Mouse (Mus musculus) c-Kit-positive CD71-positive TER-119-negative erythroid progenitor cells, embryonic 14.5 days (primary cell): Measurements from ENCODE around the gene Kctd2.
A peak's percentile ranks its signal among the peaks of the same experiment; 100 is the strongest.

Experiments
- DNase-seq: peaks from one replicate; pipeline ENCODE4 v3.0.0-alpha.2; 2013; ENCODE audit warnings: low read depth

The Kctd2 gene

DNA sequence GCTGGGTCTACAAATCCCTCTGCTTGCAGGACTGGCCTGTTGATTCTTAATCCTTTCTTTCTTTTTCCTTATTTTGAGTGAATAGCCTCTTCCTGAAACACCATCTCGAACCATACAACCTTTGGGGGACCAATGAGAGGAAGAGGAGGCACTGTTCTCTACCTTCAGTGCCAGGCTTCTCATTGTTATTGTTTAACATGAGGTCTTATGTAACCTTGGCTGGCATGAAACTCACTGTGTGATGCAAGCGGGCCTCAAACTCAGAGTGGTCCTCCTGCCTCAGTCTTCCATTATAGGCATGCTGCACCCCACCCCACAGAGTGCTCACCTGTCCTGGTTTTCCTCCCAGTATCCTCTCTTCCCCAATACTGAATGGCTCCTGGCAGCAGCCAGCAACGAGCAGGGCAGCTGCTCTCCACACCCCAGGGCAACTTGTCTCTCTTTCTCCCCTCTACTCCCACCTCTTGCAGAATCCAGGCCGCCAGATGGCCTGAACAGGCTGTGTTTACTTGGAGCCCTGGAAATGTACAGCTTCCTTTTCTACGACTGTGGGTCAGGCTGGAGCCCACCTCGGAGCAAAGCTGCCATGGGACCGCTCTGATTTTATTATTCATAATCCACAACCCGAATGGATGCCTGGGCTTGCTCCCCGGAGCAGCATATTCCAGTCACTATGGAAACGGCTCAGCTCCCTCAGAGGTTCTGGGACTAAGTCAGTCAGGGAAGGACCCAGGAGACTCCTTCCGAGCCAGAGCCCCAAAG, 19.1 kb upstream of the Kctd2 start:
- no peak for DNase-seq

DNA sequence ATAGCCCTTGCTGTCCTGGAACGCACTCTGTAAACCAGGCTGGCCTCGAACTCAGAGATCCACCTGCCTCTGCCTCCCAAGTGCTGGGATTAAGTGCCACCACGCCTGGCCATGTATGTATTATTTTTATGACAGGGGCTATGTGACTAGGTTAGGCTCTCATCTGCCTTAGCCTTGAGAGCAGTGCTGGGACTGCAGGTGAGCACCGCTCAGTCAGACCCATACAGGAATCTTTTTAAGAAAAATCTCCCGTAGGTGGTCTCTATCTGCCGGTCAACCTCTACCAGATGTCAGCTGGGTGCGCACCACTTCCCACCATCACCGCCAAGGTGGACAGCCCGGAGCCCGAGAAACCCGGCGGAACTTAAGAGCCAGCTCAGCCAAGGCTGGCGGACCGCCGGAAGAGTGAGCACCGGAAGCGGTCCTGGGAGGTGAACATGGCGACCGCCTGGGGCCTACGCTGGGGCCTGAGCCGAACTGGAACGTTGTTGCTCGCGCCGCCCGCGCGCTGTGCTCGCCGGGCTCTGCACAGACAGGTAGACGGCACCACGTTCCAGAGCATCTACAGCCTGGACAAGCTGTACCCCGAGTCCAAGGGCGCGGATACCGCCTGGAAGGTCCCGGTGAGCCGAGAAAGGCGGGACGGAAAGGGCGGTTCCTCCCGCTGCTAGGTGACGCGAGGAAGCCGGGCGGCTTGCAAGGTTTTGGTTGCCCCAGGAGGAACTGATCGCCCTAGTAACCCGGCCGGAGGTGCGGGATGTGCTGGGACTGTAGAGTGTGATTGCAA, 16.4 kb upstream of the Kctd2 start, which contains the start of gene Mrpl58:
Gene Mrpl58 (plus strand): TSS at position 415 of the 787 bp plus-strand sequence.
- peak; percentile 74 for DNase-seq

DNA sequence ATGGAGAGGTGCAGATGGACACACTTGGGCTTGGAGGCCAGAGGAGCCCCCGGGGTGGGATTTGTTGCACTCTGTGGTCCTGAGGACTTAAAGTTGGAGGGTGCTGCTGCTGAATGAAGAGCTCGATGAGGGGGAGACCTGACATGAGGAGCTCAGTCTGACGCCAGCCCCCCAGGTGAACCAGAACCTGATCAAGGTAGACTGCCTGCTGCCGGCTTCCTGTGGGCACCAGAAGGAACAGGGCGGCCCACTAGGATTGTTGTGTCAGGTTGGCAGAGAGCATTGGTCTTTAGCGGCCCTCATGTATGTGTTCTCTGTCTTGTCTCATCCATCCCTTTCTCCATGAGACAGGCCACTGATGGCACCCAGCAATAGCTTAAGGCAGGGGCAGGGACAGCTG, 14.2 kb upstream of the Kctd2 start:
- DNase-seq = no peak

DNA sequence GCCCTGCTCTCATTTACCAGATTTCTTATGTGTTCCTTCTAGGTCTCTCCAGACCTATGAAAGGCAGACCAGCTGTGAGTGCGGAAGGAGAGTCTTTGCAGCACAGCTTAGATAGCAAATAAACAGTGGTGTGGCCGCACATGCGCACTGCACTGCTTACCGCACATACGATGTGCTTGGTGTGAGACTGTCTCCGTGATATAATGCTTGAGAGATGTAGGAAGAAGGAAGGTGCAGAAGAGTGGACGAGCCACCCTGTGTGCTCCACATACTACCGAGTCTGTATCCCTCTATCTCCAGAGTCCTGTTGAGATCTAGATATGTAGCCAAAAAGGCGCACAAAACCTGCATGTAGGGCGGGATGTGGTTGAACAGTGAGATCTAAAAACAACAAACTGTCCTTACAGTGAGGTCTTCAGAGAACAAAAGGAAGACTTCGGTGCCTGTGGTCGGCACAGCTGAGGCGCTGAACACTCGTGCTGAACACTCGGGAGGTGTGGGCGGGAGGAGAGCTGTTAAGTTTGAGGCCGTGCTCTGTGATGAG, 13.0 kb upstream of the Kctd2 start:
- no peak for DNase-seq

DNA sequence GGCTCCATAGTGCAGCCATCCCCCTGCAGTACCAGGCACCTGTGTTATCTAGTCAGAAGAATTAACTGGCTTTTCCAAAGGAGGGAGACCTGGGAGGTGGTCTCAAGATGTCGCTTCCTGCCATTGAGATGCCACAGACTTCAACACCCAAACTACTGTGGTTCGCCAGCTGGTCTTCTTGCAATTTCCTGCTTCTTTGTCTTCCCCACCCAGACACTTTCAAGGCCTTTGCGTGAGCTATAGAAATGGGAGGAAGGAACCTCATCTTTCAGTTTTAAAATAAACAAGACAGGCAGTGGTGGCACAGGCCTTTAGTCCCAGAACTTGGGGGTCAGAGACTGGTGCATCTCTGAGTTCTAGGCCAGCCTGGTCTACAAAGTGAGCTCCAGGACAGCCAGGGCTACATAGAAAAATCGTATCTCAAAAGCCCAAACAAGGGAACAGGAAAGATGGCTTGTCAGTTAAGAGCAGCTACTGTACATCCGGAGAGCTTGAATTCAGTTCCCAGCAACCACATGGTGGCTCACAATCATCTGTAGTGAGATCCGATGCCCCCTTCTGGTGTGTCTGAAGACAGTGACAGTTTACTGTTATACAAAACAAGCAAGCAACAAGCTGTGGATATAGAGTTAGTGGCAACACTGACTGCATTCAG, 11.5 kb upstream of the Kctd2 start:
- no peak for DNase-seq

DNA sequence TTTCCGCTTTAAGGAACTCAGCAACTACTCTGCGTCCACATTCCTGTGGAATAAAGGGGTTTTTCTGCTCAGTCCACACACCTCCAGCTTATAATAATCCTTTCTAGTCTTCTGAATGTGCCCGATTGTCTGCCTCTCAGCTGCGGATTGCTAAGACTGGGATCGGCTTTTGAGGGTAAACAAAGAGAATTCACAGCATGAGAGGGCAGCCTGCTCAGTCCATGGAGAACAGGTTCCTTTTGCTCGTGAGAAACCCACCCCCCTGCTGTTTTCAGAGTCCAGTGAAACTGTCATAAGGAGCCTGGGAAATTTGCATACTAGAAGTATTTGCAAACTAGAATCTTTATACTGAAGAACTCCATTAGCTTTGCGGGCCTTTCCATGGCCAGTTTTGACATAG, 10.4 kb upstream of the Kctd2 start:
- no peak for DNase-seq

DNA sequence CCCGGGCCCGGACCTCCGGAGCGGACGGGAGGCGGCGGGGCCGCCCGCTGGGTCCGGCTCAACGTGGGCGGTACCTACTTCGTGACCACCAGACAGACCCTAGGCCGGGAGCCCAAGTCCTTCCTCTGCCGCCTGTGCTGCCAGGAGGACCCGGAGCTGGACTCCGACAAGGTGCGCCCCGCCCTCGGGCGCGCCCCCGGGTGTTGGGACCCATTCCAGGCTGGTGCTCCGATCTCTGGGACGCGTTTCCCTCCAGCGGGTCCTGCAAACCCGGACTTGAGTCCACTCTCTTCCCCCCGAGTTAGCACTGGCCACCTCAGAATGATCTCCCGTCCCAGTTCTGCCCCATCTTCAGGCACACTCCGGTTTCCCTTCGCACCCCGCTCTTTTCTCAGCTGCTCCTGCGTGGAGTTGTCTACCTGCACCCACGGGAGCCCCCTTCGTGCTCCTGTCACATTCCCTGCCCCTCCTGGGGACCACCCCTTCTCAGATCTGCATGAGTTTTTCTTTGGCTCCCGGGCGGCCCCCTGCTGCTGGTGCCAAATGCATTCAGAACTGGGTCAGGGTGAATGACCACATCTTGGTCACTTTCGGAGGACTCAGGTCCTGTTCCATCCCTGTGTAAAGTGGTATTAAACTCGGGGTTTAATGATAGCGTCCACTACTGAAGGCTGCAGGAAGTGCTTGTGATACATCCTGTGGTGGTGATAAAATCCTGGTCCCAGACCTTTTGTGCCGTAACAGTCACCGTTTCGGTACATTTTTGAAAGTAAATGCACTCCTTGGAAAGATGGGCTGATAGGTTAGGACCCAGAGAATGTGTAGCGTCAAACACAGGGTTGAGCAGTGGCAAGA, 635 bp downstream of the Kctd2 start:
- DNase-seq = no peak

DNA sequence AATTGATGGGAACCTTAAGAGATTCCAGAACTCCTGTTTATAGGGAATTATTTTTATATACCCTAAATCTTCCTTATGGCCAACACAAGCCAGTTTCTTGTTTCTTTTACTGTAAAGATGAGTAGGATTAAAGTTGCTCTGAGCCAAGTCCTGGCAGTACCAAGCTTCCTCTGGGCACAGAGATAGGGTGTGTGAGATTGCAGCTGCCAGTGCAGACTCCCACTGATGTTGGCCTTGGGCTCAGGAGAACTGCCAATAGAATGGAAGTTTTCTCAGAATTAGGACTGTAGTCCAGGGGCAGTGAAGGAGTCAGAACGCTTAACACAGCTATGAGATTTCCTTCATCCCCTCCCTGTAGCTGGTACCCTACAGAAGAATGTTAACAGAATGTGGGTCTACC, 1.4 kb downstream of the Kctd2 start:
- no peak for DNase-seq

DNA sequence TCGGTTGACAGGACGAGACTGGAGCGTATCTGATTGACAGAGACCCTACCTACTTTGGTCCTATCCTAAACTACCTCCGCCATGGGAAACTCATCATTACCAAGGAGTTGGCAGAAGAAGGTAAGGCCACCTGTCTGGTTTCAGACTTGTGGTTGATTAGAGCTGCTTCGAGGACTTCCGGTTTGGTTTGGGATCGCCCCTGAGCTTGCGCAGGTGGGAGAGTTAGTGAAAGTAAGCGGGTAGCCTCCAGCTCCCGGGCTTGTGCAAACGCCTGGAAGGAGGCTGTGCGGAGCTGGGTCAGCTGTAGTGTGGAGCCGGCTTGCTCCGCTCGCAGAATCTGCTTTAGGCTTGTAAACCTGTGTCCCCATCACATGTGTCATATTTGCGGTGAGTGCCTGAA, 2.0 kb downstream of the Kctd2 start:
- no peak for DNase-seq

DNA sequence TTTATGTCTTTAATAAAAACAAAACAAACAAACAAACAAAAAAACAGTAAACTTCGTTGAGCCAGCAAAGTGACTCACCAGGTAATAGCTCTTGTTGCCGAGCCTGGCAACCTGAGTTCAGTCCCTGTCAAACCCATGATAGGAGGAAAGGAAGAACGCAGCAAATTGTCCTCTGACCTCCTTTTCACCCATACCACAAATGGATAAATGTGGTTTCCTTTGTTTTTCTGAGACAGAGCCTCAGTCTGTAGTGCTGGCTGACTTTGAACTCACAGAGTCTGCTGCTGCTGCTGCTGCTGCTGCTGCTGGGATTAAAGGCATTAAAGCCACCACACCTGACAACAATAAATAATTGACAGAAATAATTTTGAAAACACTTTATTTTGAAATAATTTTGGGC, 3.2 kb downstream of the Kctd2 start:
- no peak for DNase-seq

DNA sequence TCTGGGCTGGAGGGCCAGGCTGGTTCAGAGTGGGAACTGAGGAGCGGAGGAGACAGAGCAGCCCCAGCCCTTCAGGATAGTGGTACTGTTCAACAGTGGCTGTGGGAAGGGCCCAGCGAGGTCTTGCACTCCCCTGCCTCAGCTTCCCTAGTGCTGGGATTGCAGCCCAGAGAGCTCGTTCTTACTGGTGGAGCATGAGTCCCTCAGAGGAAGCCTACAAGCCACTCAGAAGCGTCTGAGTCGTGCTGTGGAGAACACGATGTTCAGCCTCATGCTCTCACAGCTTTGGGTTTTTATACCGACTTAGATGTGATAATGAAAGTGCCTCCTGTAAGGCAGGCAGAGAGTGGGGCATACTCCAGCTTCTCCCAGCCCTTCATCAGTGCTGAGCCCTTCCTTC, 4.7 kb downstream of the Kctd2 start:
- no peak for DNase-seq

DNA sequence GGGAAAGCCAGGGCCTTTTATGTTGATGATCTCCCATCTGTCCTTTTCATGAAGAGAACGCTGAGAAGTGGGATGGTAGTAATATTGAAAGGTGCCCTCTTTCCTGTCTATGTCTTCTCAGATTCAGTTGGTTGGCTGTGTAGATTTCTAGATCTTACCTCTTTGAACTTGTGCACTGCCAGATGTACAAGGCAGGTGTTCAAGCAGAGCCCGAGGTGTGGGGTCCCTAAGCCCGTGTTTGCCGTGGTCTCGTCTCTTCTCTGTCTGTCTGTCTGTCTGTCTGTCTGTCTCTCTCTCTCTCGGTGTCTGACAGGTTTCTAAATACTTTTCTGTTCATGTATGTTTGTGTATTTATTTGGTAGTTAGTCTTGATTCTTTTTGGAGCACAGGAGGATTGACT, 5.7 kb downstream of the Kctd2 start:
- no peak for DNase-seq

DNA sequence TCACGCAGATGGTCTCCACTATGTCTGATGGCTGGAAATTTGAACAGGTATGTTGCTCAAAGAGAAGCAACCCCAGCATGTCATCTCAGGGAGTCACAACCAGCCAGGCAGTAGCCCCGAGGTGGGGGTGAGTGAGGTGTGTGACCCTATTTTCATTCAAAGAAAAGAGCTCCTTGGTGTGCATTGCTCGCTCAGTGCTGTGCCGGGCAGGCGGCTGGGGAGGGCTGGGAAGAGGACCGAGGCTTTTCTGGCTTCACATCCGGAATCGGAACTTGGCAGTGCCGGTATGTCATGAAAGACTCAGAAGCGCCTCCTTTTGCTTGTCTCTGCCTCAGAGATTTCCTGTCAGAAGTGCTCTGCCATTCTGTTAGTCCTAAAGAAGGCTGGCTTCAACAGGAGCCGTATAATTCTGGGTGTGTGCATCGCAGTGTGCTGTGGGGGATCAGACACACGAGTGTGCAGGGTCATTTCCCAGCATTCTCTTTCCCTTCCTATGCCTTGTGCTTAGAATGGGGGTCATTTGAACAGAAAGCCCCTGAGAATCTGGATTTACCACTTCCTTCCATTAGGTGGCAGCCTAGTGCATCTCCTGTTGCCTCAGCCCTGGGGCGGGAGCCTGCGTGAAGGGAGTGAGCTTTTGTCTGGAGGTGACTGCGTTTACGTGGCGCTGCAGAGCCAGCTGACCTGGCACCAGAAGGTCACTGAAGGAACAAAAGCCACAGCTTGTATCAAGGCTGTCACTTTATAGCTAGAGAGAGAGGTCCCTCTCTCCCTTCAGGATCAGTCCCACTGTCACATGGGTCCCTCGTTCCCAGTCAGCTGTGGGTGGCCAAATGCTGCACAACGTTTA, 7.8 kb downstream of the Kctd2 start:
- peak; percentile 58 for DNase-seq

DNA sequence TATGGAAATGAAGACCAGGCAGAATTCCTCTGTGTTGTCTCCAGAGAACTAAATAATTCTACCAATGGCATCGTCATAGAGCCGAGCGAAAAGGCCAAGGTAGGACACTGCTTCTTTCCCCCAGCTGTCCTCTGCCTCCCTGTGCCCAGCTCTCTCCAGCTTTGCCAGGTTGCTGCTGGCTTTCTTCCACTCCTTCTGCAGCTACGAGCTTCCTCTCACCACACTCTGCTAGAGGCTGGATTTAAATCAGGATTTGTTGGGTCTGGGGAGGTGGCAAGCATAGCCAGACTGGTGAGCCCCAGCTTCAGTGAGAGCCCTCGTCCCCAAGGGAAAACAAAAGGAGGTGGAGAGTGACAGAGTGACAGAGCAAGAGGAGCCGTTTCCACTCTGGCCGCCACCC, 9.4 kb downstream of the Kctd2 start:
- DNase-seq = no peak

DNA sequence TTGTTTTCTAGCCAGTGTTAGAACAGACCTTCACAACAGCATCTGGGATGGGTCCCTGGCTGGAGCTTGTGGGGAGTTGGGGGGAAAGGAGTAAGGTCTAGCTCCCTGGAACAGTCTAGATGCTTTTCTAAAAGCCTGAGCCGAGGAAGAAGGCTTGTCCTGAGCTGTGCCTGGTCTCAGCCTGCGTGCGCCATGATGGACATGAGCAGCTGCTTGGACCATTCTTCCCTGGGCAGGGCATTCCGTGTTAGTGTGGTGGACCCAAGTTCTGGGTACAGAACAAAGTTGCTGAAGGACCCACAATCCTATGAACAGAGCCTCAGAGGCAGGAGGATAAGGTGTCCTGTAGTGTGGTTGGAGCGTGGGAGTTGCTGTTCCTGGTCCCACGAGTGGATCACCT, 10.6 kb downstream of the Kctd2 start:
- DNase-seq = no peak

DNA sequence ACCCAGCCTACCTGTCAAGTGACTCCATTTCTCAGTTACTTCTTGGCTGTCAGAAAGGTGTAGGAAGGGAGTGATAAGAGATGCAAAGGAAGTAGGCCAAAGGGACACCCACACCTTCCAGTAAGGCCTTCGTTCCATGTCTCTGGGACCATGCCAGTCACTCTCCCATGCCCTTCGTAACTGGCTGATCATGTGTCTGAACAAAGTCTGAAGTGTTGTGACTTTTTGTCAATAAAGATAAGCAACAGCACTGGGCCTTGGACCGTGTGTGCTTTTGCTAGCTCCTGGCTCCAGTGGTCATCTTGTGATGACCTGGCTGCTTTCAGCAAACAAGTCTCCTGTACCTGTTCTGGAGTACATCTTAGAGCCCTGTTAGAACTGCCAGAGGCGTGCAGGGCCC, 12.9 kb downstream of the Kctd2 start:
- no peak for DNase-seq

DNA sequence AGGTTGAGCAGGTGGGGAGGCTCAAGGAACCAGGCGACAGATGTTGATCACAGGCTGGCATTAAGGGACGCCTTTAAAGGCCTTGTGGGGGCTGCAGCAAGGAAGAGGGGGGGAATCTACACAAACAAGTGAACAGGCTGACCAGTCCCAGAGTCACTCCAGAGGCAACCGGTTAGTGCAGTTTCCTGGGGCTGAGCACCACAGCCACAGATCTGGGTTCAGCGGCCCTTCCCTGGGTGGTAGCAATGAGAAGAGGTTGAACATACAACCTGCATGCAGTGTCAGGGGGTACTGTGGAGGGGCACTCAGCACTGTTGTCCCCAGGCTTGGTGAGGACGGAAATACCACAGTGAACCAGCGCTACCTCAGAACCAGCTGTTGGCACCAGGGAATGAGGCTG, 13.4 kb downstream of the Kctd2 start:
- no peak for DNase-seq

DNA sequence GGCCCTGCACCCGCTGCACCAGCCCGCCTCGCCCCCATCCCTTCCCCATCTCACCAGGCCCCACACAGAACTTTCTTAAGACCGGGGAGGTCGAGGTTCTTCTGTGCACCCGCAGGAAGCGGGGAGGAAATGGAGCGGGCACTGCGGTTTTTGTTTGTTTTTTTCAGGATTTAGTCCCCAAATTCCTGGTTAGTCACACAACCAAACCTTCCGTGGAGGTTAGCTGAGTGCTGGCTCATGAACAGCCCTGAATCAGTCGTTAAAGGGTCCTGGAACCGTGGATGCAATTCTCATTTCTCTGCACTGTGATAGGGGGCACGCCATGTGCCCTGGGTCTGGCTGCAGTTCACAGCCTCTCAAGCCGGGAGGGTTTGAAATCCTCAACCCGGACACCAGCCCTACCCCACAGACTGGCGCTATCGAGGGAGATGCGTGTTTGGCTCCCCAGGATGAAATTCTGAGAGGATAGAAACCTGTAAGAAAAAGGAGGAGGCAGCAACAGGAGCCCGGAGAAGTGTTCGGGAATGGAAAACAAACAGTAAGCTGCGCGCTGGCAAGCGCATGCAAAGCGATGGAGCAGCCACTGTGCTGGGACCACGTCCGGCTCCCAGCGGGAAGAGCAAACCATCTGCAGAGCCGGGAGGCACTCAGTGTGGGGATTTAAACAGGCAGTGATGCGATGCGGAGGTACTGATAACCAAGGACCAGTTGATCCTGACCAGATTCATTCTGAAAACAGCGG, 15.8 kb downstream of the Kctd2 start:
- DNase-seq = no peak

DNA sequence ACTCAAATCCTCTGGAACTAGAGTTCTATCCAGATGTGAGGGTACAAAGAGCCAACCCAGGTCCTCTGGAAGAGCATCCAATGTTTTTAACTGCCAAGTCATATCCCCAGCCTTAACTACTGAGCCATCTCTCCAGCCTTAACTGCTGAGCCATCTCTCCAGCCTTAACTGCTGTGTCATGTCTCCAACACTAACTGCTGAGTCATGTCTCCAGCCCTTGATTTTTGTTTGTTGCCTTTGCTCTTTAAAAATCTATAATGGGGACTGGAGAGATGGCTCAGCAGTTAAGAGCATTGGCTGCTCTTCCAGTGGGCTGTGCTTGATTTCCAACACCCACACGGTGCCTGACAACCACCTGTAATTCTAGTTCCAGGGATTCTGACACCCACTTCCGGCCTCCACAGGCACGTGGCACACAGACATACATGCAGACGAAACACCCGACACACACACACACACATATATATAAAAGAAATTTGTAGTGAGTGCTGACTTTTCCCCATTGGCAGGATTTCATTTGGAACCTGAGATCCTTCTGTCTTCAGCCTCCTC, 17.7 kb downstream of the Kctd2 start:
- DNase-seq = no peak

DNA sequence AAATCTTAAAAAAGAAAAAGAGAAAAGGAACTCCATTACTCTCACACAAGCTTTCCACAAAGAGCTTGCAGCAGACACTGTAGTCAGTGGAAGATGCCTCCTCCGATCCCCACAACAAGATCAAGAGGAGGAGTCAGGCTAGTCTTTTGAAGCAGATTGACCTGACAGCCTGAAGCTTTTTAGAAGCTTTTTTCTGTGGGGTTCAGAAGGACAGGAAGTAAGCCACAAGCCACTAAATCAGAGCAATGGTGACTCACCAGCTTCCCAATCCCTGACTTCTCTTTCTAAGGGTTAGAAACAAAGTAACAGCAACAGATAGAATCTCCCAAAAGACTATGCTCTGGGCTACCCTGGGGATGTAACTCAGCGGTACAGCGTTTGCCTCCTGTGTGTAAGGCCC, 19.4 kb downstream of the Kctd2 start:
- DNase-seq = no peak
